Mouse (Mus musculus): ENCODE results near the gene Tmem150a. TPM values are rescaled to one million over a fixed set of nuclear protein-coding genes. Genes with fewer than 3 reads are reported as not detected.

The Tmem150a gene
- polyA plus RNA-seq, 1 experiment from 2014 or later: 7.7 TPM

- H3K4me2 ChIP-seq (replicated peaks; ENCODE audit: low read depth): peak overlapping the region; percentile 82; the same call in 1 of the 2 replicates
- H3K4me3 ChIP-seq (ENCODE audit: low read depth, low read length): no peak overlapping the region
Observed at GRCm38 (mm10) chr6:72359891-72360598, 4.8 kb downstream of the Tmem150a start.

GRCm38 (mm10) chr6:72360599-72360935 lies 5.3 kb downstream of the Tmem150a start:
- H3K4me1 ChIP-seq (replicated peaks; ENCODE audit: control insufficient read depth, insufficient read depth): peaks cover 9% of the 10 kb centered on the region
- DNase-seq (ENCODE audit: low spot score): no peak
- no peak overlapping the region for H3K4me3 ChIP-seq (ENCODE audit: low read depth, low read length)
- H3K27me3 ChIP-seq (ENCODE audit: control insufficient read depth, insufficient read depth, low read length): no peaks in the 10 kb centered on the region
- H3K9me3 ChIP-seq (ENCODE audit: control insufficient read depth, low read length): no peaks in the 10 kb centered on the region
- 38% methylated on average over 7 of the region's 7 CpGs for WGBS
- TF ChIP-seq EP300 (optimal IDR thresholded peaks at IDR 0.05) (no peak), CTCF (IDR thresholded peaks at IDR 0.05; ENCODE audit: low read depth) (no peak)
- H3K9ac ChIP-seq (ENCODE audit: low read length): no peak overlapping the region
- no peak for ATAC-seq (ENCODE audit: low FRiP score, low TSS enrichment)
- peak overlapping the region; percentile 82; the same call in 1 of the 2 replicates for H3K4me2 ChIP-seq (replicated peaks; ENCODE audit: low read depth)
- H3K27ac ChIP-seq (replicated peaks): no peak overlapping the region
- 0 out of 2 replicates have a peak, but pooled peaks cover 4% of the 10 kb centered on the region for H3K36me3 ChIP-seq (ENCODE audit: control insufficient read depth, insufficient read depth, low read length)

More at GRCm38 (mm10) chr6:72359891-72360598, 4.8 kb downstream of the Tmem150a start:
- Histone ChIP-seq H3K9me3 (ENCODE audit: control insufficient read depth, low read length) (no peaks in the 10 kb centered on the region), H3K36me3 (ENCODE audit: control insufficient read depth, insufficient read depth, low read length) (0 out of 2 replicates have a peak, but pooled peaks cover 4% of the 10 kb centered on the region), H3K27ac (replicated peaks) (no peak overlapping the region), H3K4me1 (replicated peaks; ENCODE audit: control insufficient read depth, insufficient read depth) (peaks cover 9% of the 10 kb centered on the region), H3K9ac (ENCODE audit: low read length) (no peak overlapping the region), H3K27me3 (ENCODE audit: control insufficient read depth, insufficient read depth, low read length) (no peaks in the 10 kb centered on the region)
- DNase-seq (ENCODE audit: low spot score) (no peak), ATAC-seq (ENCODE audit: low FRiP score, low TSS enrichment) (no peak)
- TF ChIP-seq EP300 (optimal IDR thresholded peaks at IDR 0.05): no peak
- WGBS: 63% methylated on average over 11 of the region's 11 CpGs

- DNase-seq (ENCODE audit: low spot score): no peak
- no peak overlapping the region for H3K27ac ChIP-seq (replicated peaks)
Observed at GRCm38 (mm10) chr6:72361121-72361551, 5.9 kb downstream of the Tmem150a start.

GRCm38 (mm10) chr6:72362132-72363028 lies 7.1 kb downstream of the Tmem150a start:
- peak overlapping the region; percentile 82 for H3K4me2 ChIP-seq (replicated peaks; ENCODE audit: low read depth)
- DNase-seq (ENCODE audit: low spot score): peak; percentile 96
- peak; percentile 97 for ATAC-seq (ENCODE audit: low FRiP score, low TSS enrichment)
- H3K9ac ChIP-seq (ENCODE audit: low read length): peak overlapping the region; percentile 74
- TF ChIP-seq EP300 (optimal IDR thresholded peaks at IDR 0.05) (peak; percentile 74), CTCF (IDR thresholded peaks at IDR 0.05; ENCODE audit: low read depth) (peak; percentile 64)
- peaks cover 9% of the 10 kb centered on the region for H3K4me1 ChIP-seq (replicated peaks; ENCODE audit: control insufficient read depth, insufficient read depth)
- WGBS: under 1% methylated on average over 42 of the region's 42 CpGs
- 0 out of 2 replicates have a peak, but pooled peaks cover 4% of the 10 kb centered on the region for H3K36me3 ChIP-seq (ENCODE audit: control insufficient read depth, insufficient read depth, low read length)
- no peaks in the 10 kb centered on the region for H3K27me3 ChIP-seq (ENCODE audit: control insufficient read depth, insufficient read depth, low read length)
- H3K9me3 ChIP-seq (ENCODE audit: control insufficient read depth, low read length): no peaks in the 10 kb centered on the region
- peak overlapping the region; percentile 87 for H3K27ac ChIP-seq (replicated peaks)
- H3K4me3 ChIP-seq (ENCODE audit: low read depth, low read length): peak overlapping the region; percentile 71

More at GRCm38 (mm10) chr6:72361121-72361551, 5.9 kb downstream of the Tmem150a start:
- no peaks in the 10 kb centered on the region for H3K9me3 ChIP-seq (ENCODE audit: control insufficient read depth, low read length)
- H3K4me2 ChIP-seq (replicated peaks; ENCODE audit: low read depth): peak overlapping the region; percentile 82
- no peak for ATAC-seq (ENCODE audit: low FRiP score, low TSS enrichment)
- H3K4me3 ChIP-seq (ENCODE audit: low read depth, low read length): peak overlapping the region; percentile 71
- 0 out of 2 replicates have a peak, but pooled peaks cover 4% of the 10 kb centered on the region for H3K36me3 ChIP-seq (ENCODE audit: control insufficient read depth, insufficient read depth, low read length)
- peaks cover 9% of the 10 kb centered on the region for H3K4me1 ChIP-seq (replicated peaks; ENCODE audit: control insufficient read depth, insufficient read depth)
- TF ChIP-seq EP300 (optimal IDR thresholded peaks at IDR 0.05): no peak
- TF ChIP-seq CTCF (IDR thresholded peaks at IDR 0.05; ENCODE audit: low read depth): no peak
- H3K27me3 ChIP-seq (ENCODE audit: control insufficient read depth, insufficient read depth, low read length): no peaks in the 10 kb centered on the region
- H3K9ac ChIP-seq (ENCODE audit: low read length): peak overlapping the region; percentile 74; the same call in 1 of the 2 replicates
- 46% methylated on average over 5 of the region's 5 CpGs for WGBS

- Histone ChIP-seq H3K9ac (ENCODE audit: low read length) (no peak overlapping the region), H3K36me3 (ENCODE audit: control insufficient read depth, insufficient read depth, low read length) (0 out of 2 replicates have a peak, but pooled peaks cover 2% of the 10 kb centered on the region), H3K4me2 (replicated peaks; ENCODE audit: low read depth) (no peak overlapping the region), H3K4me3 (ENCODE audit: low read depth, low read length) (no peak overlapping the region), H3K9me3 (ENCODE audit: control insufficient read depth, low read length) (no peaks in the 10 kb centered on the region), H3K4me1 (replicated peaks; ENCODE audit: control insufficient read depth, insufficient read depth) (peaks cover 9% of the 10 kb centered on the region), H3K27me3 (ENCODE audit: control insufficient read depth, insufficient read depth, low read length) (no peaks in the 10 kb centered on the region), H3K27ac (replicated peaks) (no peak overlapping the region)
- WGBS: 46% methylated on average over 7 of the region's 7 CpGs
- no peak for DNase-seq (ENCODE audit: low spot score)
- peak; percentile 52 for TF ChIP-seq CTCF (IDR thresholded peaks at IDR 0.05; ENCODE audit: low read depth)
- TF ChIP-seq EP300 (optimal IDR thresholded peaks at IDR 0.05): no peak
- no peak for ATAC-seq (ENCODE audit: low FRiP score, low TSS enrichment)
Observed at GRCm38 (mm10) chr6:72364009-72364408, 8.8 kb downstream of the Tmem150a start.
